Mouse (Mus musculus) kidney, embryonic 15.5 days (tissue): Measurements from ENCODE around the gene Sp110. TPM values are rescaled to one million over a fixed set of nuclear protein-coding genes. Genes with fewer than 3 reads are reported as not detected.
"Not testable (repeated sequence)": the region's sequence is repeated elsewhere in the genome, so short reads cannot be mapped to it uniquely, and the experiment has no call there.

Source experiments
- ATAC-seq: fragments of 200-750 bp; cut with Nextera tagmentation; replicated peaks from 2 replicates; pipeline ENCODE4 v1.8.0; 2017; ENCODE audit warnings: moderate TSS enrichment; ENCODE audit not compliant: low FRiP score
- H3K27ac ChIP-seq: fragments of 300-500 bp; sonication (generic); 2 replicates; pipeline ENCODE4 v1.5.1; 2015; ENCODE audit warnings: mild to moderate bottlenecking, inconsistent platforms
- H3K27me3 ChIP-seq: fragments of 300-500 bp; sonication (generic); 2 replicates; pipeline ENCODE4 v1.6.1; 2015; ENCODE audit warnings: inconsistent platforms
- H3K36me3 ChIP-seq: fragments of 300-500 bp; sonication (generic); 2 replicates; pipeline ENCODE4 v1.6.1; 2015; ENCODE audit warnings: inconsistent platforms
- H3K4me1 ChIP-seq: fragments of 300-500 bp; sonication (generic); 2 replicates; pipeline ENCODE4 v1.6.1; 2015; ENCODE audit warnings: inconsistent platforms
- H3K4me2 ChIP-seq: fragments of 300-500 bp; sonication (generic); 2 replicates; pipeline ENCODE4 v1.6.1; 2015; ENCODE audit warnings: moderate library complexity, mild to moderate bottlenecking, inconsistent platforms
- H3K4me3 ChIP-seq: fragments of 300-500 bp; sonication (generic); replicated peaks from 2 replicates; pipeline ENCODE4 v1.5.1; 2015; ENCODE audit warnings: mild to moderate bottlenecking, inconsistent platforms
- H3K9ac ChIP-seq: fragments of 300-500 bp; sonication (generic); 2 replicates; pipeline ENCODE4 v1.6.1; 2015; ENCODE audit warnings: mild to moderate bottlenecking, inconsistent platforms
- H3K9me3 ChIP-seq: fragments of 300-500 bp; sonication (generic); replicated peaks from 2 replicates; pipeline ENCODE4 v1.6.1; 2016; ENCODE audit warnings: inconsistent platforms
- WGBS: fragments of 180-500 bp; shearing (Covaris S2); methylation state at CpG from one replicate; pipeline ENCODE4 v1.1.7; 2015; ENCODE audit warnings: mixed read lengths; 5-methylcytosine and 5-hydroxymethylcytosine counted together
- polyA plus RNA-seq: library from polyadenylated mRNA; unstranded; fragments of >200 nt; fragmentation: Nextera tagmentation; extraction: Ambion mirVana; gene quantifications from 2 replicates; pipeline ENCODE4 v1.2.1, GENCODE M21; 2015

Gene Sp110
- polyA plus RNA-seq, 1 experiment from 2014 or later: 1.6 TPM

DNA sequence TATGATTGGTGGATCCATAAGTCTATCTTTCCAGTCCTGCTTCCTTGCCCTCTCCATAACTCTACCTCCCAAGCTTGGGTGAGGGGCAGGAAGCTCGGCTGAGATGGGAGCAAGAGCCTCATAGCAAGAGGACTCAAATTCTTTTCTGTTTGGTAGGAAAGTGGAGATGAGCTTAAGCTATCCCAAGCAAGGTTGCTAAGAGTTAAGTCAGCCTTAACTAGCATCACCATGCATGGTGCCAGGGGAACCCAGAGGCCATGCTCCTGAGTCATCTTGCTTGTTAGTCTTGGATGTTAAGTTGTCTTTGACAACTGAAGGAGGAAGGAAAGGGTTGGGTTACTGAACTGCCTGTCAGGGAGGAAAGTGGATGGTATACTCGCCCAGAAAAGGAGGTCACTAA is 9.9 kb downstream of the Sp110 start:
- H3K27ac ChIP-seq, H3K9ac ChIP-seq, H3K4me1 ChIP-seq, ATAC-seq, H3K9me3 ChIP-seq, H3K4me2 ChIP-seq, H3K36me3 ChIP-seq, H3K4me3 ChIP-seq, H3K27me3 ChIP-seq: not testable (repeated sequence)
- 83% methylated on average over 1 of the region's 2 CpGs for WGBS

DNA sequence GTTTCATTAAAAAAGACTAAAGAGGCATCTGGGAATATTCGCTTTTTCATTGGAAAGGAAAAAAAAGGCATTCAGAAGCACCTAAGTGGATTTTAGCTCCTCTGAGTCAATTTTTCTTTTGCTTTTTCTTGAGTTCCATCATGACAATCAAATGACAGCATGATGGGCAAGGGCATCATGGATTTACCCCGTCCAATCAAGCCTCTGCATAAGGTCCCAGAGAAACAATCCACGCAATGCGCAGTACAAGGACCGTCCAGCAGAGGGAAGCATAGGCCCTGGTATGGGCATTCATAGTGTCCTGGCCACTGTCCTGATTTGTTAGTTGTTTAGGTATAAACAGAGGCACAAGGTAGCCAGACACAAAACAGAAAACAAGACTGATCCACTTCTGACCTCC is 17.1 kb downstream of the Sp110 start:
- ATAC-seq: not testable (repeated sequence)
- 35% methylated on average over 5 of the region's 5 CpGs for WGBS

DNA sequence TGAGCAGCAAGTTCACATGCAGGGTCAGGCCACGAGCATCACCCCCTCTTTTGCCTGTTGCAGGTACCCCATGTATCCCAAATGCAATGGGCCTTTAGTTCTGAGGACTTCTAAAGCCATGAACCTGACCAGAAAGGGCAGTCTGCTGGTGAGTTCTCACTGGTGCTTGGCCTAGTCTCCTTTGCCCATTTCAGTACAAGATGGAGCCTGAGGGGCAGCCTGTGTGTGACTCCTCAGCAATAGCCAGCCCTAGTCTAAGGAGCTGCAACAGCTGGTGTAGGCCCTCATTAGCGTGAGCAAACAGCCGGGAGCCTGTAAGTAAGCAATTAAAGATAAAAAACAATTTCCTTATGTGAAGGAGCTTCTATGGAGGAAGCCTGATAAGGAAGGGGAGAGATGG is 18.0 kb downstream of the Sp110 start:
- WGBS: 58% methylated on average over 3 of the region's 3 CpGs
- not testable (repeated sequence) for H3K27ac ChIP-seq

More for the DNA sequence above, 17.1 kb downstream of the Sp110 start:
- H3K9ac ChIP-seq, H3K4me1 ChIP-seq, H3K4me2 ChIP-seq, H3K27ac ChIP-seq, H3K27me3 ChIP-seq, H3K4me3 ChIP-seq, H3K36me3 ChIP-seq, H3K9me3 ChIP-seq: not testable (repeated sequence)

DNA sequence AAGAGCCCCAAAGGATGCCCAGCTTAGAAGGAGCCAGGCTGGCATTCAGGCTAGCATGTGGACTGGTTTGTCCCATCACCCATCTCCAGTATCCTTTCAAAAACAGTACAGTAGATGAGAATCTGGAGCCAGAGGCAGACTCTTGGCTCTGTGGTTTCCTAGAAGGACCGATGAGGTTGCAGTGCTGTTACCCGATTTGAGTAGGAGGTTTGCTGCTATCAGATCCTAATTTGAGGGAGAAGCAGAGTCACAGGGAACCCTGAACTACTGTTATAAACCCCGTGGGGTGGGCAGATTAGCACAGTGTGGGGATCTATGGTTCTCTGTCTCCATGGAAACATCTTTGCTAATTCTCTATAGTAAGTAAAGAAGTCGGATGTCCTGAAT is 18.5 kb downstream of the Sp110 start:
- ATAC-seq, H3K4me1 ChIP-seq, H3K9me3 ChIP-seq, H3K27me3 ChIP-seq, H3K27ac ChIP-seq, H3K4me2 ChIP-seq, H3K36me3 ChIP-seq, H3K4me3 ChIP-seq, H3K9ac ChIP-seq: not testable (repeated sequence)
- WGBS: 84% methylated on average over 3 of the region's 4 CpGs

More for the DNA sequence above, 18.0 kb downstream of the Sp110 start:
- not testable (repeated sequence) for ATAC-seq, H3K27me3 ChIP-seq, H3K9me3 ChIP-seq, H3K4me3 ChIP-seq, H3K36me3 ChIP-seq, H3K4me2 ChIP-seq, H3K4me1 ChIP-seq, H3K9ac ChIP-seq

DNA sequence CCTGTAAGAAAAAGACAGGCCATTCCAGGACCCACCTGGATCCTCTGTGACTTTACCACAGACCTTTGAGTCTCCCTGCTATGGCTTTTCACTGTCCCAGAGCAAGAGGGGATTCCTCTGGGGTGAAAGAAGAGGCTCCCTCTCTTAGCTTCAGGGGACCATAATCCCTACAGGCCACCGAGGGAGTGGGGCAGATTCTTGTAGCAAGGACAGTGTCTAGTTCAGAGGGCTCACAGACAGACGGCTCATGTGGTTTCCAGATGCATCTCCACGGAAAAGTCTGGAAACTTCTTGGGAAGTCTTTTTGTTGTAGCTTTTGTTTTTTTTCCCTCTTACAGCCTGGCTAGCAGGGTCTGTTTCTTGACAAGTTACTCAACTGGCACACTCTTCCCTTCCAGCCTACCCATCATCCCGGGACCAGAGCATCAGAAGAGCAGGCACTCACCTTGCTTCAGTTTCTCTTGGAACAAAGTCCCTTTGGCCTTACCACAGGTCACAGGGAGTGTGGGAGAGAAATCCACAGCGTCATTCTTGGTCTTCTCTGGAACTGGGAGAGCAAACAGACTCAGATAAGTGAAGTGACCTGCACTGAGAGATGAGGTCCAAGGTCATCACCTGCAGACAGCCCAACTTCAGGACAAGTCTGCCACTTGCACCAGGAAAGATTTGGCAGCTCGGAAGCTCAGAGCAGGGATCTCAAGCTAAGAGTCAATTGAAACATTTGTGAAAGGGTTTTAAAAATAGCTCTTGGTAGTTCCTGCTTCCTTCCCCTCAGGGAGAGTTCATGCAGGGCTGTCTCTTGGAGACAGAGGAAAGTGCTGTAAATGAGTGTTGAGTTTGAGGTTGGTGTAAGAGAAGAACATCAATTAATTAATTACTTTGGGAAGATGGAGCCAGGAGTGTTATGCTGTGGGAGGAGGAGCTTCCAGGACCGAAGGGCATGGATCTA is 19.1 kb downstream of the Sp110 start:
- 72% methylated on average over 6 of the region's 7 CpGs for WGBS
- ATAC-seq, H3K9me3 ChIP-seq, H3K4me2 ChIP-seq, H3K27ac ChIP-seq, H3K9ac ChIP-seq, H3K27me3 ChIP-seq, H3K36me3 ChIP-seq, H3K4me1 ChIP-seq, H3K4me3 ChIP-seq: not testable (repeated sequence)

DNA sequence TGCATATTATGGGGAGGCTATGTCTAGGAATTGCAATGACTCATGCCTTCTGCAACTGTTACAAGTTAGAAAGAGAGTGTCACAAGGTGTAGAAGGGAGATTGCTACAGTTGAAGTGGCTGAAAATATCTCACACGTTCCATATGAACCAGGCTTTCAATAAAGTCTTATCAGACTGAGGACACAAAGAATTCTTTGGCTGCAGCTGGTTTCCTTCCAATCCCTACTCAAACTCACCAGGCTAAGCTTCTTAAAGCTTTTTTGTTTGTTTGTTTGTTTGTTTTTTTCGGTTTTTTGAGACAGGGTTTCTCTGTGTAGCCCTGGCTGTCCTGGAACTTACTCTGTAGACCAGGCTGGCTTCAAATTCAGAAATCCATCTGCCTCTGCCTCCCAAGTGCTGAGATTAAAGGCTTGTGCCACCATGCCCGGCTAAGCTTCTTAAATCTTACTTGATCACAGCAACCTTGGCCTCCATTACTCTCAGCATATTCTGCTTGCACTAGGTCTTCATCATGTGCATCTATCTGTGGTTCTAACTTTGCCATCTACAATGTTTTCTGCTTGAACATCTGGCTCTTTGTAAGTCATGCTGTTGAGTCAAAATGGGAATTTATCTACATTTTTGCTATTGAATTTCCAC is 20.1 kb downstream of the Sp110 start:
- not testable (repeated sequence) for H3K27me3 ChIP-seq, H3K9me3 ChIP-seq, ATAC-seq, H3K4me2 ChIP-seq, H3K36me3 ChIP-seq, H3K9ac ChIP-seq, H3K4me3 ChIP-seq, H3K27ac ChIP-seq, H3K4me1 ChIP-seq
- WGBS: 56% methylated on average over 3 of the region's 3 CpGs

DNA sequence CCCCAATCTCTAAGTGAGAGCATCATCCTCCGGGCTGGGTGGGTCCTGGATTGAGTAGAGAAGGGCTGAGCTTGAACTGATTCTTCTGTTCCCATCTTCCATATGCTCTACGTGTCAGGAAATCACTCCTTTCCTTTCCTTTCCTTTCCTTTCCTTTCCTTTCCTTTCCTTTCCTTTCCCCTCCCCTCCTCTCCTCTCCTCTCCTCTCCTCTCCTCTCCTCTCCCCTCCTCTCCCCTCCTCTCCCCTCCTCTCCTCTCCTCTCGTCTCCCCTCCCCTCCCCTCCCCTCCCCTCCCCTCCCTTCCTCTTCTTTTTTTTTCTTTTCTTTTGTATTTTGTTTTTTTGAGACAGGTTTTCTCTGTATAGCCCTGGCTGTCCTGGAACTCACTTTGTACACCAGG is 23.2 kb downstream of the Sp110 start, which contains the start of gene G530012D18Rik:
TSS of gene G530012D18Rik (plus strand) at position 301 of the 400 bp plus-strand sequence.
- not testable (repeated sequence) for ATAC-seq, H3K4me3 ChIP-seq, H3K27ac ChIP-seq, H3K9ac ChIP-seq, H3K36me3 ChIP-seq, H3K27me3 ChIP-seq, H3K4me2 ChIP-seq, H3K9me3 ChIP-seq, H3K4me1 ChIP-seq
- WGBS: 73% methylated on average over 2 of the region's 3 CpGs

DNA sequence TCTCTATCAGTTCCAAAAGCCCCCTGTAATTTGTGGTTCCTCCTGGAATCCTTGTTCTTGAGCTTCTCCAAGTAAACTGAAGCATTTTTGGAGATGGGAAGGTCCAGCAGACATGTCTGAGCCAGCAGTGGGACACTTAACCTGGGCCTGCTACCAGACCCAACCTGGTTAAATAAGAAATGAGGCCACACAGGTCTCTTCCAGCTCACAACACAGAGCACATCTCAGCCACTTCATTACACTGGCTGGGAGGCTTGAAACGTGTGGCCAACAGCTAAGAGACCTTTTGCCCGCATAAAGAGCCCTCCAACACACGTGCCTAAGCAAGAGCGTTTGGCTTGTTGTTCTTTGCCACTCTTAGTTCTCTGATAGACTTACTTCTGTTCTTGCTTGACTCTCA is 25.1 kb downstream of the Sp110 start:
- H3K4me1 ChIP-seq, H3K4me3 ChIP-seq, H3K27me3 ChIP-seq, ATAC-seq, H3K9ac ChIP-seq, H3K36me3 ChIP-seq, H3K9me3 ChIP-seq, H3K27ac ChIP-seq, H3K4me2 ChIP-seq: not testable (repeated sequence)
- WGBS: 69% methylated on average over 4 of the region's 4 CpGs

DNA sequence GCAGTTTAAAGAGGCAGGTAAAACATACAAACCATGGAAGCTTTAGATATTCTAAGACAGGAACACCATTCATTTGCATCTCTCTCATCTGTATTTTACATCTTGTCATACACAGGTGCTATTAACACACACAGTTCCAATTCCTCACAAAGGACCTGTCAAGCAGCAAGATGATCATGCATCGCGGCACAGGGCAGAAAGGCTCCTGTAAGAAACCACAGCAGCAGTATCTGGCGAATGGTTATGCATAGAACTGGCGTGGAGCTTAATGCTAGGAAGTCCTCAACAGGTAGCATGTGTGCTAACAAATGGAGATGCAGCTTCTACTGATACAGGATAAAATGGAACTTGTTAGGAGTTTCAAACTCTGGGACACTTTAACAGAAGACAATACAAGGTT is 43.4 kb downstream of the Sp110 start:
- not testable (repeated sequence) for H3K36me3 ChIP-seq, H3K4me2 ChIP-seq, H3K4me3 ChIP-seq, H3K9me3 ChIP-seq, H3K27me3 ChIP-seq, ATAC-seq, H3K4me1 ChIP-seq, H3K9ac ChIP-seq, H3K27ac ChIP-seq
- 81% methylated on average over 4 of the region's 4 CpGs for WGBS

DNA sequence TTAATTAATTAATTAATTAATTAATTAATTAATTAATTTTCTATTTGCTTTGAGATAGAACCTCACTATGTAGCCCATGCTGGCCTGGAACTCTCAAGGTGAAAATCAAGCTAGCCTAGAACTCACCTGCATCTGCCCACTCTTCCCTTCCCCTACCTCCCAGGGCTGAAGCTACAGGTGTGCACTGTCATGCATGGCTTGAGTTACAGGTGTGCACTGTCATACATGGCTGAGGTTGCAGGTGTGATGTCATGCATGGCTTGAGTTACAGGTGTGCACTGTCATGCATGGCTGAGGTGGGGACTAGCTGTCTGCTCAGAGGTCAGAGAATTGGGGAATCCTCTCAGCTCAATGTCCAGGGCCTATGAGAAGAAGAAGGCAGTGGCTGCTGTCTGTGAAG is 52.2 kb downstream of the Sp110 start:
- not testable (repeated sequence) for H3K9ac ChIP-seq, H3K27me3 ChIP-seq, H3K4me2 ChIP-seq, H3K27ac ChIP-seq, H3K4me3 ChIP-seq, H3K4me1 ChIP-seq, H3K36me3 ChIP-seq, H3K9me3 ChIP-seq, ATAC-seq

DNA sequence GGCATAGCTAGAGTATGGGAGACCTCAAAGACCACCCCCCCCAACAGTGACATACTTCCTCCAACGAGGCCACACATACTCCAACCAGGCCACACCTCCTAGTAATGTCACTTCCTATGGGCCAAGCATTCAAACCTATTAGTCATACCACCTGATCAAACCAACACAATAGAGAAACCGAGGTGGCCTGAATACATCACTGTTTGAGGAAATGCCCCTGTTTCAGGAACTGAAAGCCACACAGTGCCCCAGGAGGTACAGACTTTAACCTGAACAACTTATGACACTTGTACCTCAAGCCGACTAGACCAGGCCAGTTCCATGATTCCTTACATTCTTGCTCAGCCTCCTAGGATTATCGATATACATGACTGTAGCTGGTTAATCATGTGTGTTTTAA is 54.8 kb downstream of the Sp110 start:
- 70% methylated on average over 4 of the region's 4 CpGs for WGBS
- not testable (repeated sequence) for H3K4me1 ChIP-seq, H3K27me3 ChIP-seq, H3K9ac ChIP-seq, H3K9me3 ChIP-seq, H3K4me3 ChIP-seq, H3K36me3 ChIP-seq, ATAC-seq, H3K27ac ChIP-seq, H3K4me2 ChIP-seq

DNA sequence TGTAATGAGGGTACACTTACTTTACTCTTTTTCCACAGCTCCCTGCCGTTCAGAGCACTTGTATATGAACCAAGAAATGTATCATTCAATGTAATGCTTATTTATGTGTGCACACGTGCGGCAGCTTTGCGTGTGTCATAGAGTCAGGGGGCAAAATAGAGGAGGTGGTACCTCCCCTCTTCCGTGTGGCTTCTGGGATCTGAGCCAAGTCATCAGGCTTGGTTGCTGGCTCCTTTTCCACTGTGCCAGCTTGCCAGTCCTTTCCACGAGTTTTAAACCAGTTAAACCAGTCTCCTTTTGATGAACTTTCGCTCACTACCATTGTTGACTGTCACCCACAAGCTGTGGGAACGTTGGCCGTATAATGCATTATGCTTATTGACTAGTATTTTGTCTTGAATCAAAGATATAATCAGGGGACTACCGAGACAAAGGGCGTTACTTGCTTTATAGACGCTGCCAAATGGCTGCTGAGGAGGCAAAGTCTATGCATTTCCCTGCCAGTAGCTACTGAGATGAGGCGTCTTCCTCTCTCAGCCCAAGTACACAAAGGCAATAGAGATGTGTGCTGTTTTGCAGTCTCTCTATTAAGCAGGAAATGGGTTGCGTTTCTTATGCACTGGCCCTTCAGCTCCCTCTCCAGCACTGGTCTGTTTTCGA is 70.0 kb downstream of the Sp110 start:
- not testable (repeated sequence) for ATAC-seq, H3K9ac ChIP-seq, H3K27ac ChIP-seq, H3K36me3 ChIP-seq, H3K27me3 ChIP-seq, H3K4me3 ChIP-seq, H3K4me2 ChIP-seq, H3K4me1 ChIP-seq, H3K9me3 ChIP-seq
- WGBS: 78% methylated on average over 14 of the region's 15 CpGs
